Mouse (Mus musculus): Measurements from ENCODE around the gene Psmf1.

Gene Psmf1

DNA sequence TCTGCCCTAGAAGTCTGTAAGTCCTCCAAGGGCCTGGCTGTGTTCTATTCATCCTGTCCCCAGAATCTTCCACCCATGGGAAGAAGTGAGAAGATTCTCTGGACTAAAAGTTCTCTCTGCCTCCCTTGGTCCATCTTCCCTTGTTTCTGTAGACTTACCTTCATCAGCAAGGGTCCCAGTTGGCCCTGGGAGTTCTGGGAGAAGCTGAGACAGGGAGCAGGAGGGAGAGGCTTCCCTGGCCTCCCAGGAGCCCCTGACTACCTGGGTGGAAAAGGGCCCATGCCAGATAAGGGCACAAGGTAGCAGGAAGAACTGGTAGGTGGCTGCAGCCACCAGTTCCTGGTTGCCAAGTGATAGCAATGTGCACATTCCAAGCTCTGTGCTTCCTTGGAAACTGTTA is at the start of gene Psmf1:
TSS of gene Psmf1 (minus strand) at position 342 of the 400 bp plus-strand sequence.
- DNase-seq (ENCODE audit: low spot score) = no peak

DNA sequence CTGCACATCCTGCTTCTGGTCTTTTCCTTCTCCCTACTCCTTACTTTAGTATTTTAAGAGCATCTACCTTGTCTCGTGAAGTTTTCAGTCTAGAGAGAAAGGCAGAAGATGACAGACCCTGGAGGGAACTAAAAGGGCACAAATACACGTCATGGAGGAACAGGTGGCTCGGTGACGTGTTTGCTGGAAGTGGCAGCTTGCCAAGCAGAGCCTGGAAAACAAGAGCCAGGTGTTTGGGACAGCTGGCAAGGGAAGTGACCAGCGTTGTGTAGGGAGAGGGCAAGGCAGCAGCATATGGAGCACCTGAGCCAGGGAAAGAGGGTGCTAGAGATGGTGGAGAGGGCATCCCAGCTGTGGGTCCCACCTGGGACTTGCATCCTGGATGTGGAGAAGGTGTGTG is 47.2 kb upstream of the Psmf1 start:
- DNase-seq (ENCODE audit: low spot score) = no peak

- DNase-seq (ENCODE audit: low spot score) = no peak
Observed at GRCm38 (mm10) chr2:151790169-151790568, 46.2 kb upstream of the Psmf1 start.

- no peak for DNase-seq (ENCODE audit: low spot score)
Observed at GRCm38 (mm10) chr2:151788221-151788977, 44.4 kb upstream of the Psmf1 start.

DNA sequence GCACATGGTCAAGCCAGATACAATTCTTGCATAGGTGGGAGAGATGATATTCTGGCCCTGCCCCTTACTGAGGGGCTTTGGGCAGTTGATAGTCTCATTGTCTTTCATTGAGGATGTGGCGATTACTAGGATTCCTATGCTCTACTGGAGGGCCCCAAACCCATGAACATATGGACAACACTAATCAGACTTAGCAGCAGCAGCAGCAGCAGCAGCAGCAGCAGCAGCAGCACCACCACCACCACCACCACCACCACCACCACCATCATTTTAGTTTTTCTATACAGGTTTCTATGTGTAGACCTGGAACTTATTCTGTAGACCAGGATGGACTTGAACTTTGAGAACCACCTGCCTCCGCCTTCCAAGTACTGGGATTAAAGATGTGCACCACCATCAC is 39.5 kb upstream of the Psmf1 start:
- DNase-seq (ENCODE audit: low spot score) = no peak

GRCm38 (mm10) chr2:151777366-151777765 is 33.4 kb upstream of the Psmf1 start:
- DNase-seq (ENCODE audit: low spot score) = no peak

DNA sequence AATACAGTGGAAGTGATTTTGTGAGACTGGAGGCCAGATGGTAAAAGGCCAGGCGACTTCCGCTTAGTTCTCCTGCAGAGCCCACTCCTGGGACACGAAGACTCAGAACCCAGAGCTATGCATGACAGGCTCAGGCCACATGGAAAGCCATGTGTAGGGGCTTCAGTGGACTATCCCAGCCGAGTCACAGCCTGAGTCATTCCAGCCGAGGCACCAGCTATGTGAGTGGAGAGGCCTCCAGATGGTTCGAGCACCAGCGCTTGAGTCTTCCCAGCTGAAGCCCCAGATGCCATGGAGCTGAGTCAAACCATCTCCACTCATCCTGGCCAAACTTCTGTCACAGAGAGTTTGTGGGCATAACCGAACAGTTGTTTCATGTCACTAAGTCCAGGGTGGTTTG is 29.5 kb upstream of the Psmf1 start:
- DNase-seq (ENCODE audit: low spot score) = no peak

DNA sequence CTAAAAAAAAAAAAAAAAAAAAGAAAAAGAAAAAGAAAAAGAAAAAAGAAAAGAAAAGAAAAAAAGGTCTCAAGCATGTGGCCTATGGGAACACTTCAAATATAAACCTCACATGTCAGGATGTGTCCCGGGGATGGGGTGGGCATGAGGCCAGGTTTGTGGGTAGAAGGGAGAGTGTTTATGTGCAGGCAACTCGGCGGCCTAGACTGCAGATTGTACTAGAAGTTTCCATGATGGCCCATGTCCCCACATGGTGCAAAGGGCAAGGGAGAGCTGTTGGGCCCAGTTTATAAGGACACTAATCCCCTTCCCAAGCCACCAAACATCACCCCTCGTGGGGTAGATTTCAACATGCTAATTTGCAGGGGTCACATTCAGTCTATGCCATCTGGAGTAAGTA is 28.2 kb upstream of the Psmf1 start:
- no peak for DNase-seq (ENCODE audit: low spot score)

GRCm38 (mm10) chr2:151764557-151764956 is 20.6 kb upstream of the Psmf1 start:
- DNase-seq (ENCODE audit: low spot score) = no peak

- DNase-seq (ENCODE audit: low spot score) = no peak
Observed at GRCm38 (mm10) chr2:151758806-151759353, 14.9 kb upstream of the Psmf1 start.

GRCm38 (mm10) chr2:151757451-151757850 is 13.5 kb upstream of the Psmf1 start:
- DNase-seq (ENCODE audit: low spot score) = no peak

DNA sequence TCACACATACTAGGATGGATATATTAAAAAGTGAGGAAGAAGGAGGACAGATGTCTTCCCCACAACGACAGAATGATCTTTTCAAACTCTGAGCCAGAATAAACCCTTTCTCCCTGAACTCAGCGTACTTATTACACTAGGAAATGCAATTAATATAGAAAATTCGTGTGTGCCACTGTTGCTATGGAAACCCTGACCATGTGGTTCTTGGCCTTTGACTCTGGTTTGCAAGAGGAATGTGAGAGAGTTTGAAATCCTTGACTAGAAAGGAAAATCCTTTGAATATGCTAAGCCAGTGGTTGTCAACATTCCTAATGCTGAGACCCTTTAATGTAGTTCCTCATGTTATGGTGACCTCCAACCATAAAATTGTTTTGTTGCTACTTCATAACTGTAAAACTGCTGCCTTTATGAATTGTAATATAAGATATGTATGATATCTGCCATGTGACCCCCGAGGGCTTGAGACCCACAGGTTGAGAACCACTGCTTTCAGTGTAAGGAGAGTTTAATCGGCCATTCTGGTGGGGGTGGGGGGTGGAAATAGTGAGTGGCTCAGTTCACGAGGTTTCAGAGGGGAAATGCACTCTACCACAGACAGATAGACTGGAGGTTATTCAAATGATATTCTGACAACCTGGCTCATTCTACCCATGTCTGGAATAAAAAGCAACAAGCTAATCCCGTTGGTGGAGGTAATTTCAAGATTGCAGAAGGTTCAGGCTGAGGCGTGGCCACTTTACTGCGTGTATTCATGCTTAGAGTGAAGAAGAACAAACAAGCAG is 12.5 kb upstream of the Psmf1 start:
- no peak for DNase-seq (ENCODE audit: low spot score)

DNA sequence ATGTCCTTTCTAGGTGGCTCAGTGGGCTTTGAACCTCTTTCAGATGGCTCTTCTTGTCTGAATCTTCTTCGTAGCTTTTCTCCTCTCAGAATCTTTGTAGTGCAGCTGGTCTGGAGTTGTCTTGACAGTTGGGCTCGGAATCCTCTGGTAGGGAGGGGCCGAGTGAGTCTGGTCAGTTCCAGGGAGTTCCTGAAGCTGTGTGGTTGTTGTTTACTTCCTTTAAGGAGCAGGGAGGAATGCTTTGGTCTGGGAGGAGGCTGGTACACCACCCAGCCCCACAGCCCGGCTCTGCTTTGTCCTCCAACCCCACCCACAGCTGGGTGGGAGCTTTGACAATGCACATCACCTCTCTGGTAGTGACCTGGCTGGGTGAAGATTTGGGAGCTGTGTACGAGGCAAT is 7.3 kb upstream of the Psmf1 start:
- DNase-seq (ENCODE audit: low spot score) = no peak

DNA sequence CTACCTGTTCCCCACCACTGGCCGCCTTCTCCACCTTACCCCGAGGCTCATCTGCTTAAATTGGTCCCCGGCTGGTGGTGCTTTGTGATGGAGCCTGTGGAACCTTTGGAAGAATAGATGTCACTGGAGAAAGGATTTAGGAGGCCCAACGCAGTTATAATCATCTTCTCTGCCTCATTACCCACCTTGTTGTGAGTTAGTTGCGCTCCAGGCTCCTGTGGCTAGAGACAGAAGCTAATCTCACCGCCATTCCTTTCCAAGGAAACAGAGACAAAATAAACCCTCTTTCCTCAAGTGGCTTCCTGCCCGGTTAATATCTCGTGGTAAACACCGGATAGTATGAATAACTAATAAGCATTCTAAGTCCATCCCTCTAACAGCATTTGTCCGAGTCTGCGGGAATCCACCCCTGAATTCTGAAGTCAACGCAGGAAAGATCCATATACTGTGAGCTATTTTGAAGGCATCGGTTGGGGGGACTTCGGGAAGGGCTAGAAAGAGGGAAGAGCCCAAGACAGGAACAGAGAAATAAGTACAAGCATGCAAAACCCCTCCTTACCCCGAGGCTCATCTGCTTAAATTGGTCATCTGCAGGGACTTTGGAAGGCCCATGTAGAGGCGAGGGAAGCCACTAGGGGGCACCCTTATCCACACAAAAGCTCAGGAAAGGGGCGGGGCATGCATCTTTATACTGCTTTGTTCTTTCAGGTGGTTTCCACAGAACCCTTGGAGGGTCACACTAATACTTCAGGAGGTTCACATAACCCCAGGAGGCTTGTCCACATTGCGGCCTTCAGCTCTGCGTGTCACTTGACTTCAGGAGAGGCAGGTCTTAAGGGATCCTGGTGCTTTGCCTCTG is 4.1 kb upstream of the Psmf1 start:
- DNase-seq (ENCODE audit: low spot score) = peak; percentile 94

DNA sequence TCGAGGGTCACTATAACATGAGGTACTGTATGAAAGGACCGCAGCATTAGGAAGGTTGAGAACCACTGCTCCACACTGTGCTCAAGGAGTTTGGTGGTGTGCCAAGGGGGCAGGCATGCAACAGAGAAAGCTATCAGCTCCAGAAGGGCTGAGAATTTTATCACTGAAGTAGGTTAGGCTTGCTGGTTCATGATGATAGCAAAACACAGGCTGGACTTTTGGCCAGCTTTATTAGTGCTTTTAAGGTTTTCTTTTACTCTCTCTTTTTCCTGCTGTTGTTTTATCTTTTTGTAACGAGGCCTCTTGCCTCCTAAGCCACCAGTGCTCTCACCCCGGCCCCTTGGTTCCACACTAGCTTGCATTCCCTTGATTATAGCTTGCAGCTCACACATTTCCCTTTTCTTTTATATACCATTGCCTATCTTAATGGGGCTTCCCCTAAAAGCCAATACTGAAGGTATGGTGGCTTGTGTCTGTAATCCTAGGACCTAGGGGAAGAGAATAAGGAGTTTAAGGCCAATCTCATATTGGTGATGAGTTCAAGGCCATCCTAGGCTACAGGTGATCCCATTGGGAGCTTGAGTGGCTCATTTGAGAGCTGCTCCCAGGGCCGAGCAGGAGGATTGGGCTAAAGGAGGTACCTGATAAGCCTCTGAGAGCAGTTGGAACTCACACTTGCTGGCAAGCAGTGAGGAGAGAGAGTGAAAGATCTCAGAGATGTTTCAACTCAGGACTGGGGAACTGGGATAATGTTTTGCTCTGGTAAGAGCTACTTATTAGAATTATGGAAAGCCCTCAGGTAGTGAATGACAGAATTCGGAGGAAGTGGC is 921 bp downstream of the Psmf1 start:
- DNase-seq (ENCODE audit: low spot score) = no peak

DNA sequence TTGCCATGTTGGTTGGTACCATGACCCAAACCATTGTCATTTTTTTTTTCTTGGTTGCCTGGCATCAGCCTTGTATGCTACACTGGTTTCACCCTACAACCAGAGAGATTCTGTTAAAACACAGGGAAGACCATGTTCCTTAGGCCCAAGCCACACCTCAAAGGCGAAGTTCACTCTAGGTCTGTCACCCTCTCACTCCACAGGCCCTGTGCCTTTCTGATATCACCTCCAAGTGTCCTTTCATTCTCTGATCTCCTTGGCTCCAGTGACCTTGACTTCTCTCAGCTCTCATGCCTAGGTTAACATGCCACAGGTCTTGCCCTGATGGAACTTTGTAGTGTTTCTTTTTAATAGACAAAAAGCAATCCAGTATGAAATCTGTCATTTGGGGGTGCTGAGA is 1.9 kb downstream of the Psmf1 start:
- DNase-seq (ENCODE audit: low spot score) = no peak

DNA sequence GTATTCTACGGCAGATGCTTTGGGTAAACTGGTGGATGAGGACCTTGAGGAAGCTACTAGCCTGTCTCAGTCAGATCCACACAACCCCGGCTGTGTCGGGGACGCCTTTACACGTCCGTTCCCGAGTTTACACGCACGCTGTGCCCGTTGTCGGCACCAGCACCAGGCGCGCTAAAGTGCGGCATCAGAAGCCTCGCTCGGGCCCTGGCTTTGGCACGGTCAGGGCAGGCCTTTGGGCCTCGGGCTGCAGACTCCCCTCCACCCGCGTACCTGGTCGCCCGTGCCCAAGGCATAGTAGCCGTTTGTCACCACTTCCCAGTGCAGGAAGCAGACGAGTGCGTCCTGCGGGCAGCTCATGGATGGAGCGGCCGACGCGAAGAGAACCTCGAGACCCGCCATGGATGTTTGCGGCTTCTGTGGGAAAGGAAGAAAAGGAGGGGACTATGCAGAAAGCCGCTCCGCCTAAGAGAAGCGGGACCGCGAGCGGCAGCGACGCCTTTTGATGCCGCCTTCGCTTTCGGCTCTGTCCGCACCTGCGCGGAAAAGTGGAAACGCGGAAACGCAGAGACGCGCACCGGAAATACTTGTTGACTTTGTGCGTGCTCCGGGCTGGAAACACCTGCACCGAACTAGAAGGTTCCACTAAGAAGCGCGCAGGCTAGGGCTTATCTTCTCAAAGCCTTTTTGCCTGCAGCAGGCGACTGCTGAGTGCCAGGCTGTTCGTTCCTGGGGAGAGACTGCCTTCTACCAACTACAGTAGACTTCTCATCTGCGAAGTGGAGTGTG is 3.1 kb downstream of the Psmf1 start:
- peak; percentile 91 for DNase-seq (ENCODE audit: low spot score)

DNA sequence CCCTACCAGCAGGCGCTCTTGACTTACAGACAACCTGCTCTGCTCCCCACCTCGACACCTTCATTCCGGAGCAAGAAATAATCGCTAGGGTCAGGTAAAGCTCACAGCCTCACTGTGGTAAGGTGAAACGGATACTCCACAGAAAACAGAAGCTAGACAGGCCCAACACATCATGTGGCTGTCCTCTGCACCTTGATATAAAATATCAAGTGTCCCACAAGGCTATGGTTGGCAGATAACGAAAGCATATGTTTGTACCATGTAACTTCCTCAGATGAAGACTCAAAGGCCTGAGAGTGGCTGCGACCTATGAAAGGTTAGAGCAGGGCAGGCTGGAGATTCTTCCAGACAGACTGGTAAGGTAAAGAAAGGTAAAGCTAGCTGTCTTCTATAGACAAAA is 4.5 kb downstream of the Psmf1 start:
- DNase-seq (ENCODE audit: low spot score) = no peak

DNA sequence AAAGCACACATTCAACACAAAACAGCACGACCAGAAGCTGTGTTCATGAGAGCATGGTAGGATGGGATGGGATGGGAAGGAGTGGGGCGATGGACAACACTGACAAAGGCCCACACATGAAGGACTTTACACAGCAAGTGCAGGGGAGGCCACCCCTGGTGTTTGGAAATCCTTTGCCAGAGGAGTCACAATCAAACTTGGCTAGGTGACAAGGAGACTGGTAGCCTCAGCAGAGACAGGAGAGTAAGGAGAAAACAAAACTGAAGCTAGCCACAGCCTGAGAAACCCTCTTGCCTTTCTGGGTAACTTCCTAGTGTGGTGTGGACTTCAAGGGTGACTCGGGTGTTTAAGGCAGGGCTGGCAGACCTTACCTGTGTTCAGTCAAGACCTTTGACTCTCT is 4.9 kb downstream of the Psmf1 start:
- DNase-seq (ENCODE audit: low spot score) = no peak

DNA sequence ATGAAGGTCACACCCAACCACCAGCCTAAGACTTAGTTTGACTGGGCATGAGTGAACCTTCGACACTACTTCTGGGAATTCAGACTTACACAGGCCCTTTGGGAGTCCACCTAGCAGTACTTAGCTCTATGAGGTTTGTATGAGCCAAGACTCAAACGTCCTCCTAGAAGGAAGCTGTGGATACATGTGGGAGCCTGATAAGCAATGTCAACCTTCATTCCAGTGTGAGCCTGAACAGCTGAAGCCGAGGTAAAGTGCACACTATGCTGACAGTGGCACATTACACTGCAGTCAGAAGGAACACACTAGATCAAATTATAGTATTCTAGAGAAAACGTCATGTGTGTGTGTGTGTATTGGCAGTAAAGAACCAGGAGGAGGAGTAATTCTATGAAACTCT is 5.5 kb downstream of the Psmf1 start:
- DNase-seq (ENCODE audit: low spot score) = no peak

DNA sequence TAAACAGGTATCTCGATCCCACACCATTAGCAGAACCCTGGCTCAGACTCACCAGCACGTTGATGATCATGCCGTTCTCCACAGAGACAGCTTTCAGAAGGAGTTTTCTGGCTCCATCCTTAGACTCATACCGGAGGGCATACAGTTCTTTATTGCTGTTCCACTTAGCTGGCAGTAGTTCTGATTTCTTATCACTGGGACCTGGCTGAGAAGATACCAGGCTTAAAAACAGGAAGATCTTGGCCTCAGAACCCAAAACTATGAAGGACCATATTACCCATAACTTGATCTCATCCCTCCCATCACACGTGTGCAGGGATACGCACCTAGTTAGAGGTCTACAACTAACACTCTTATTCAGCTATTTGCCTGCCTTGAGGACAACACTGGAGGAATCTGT is 8.6 kb downstream of the Psmf1 start:
- no peak for DNase-seq (ENCODE audit: low spot score)
